Mouse (Mus musculus) MEL (cell line): ENCODE results near the gene Gm29609. TPM values are rescaled to one million over a fixed set of nuclear protein-coding genes. Genes with fewer than 3 reads are reported as not detected.

ENCODE experiments used
- DNase-seq: peaks from one replicate; pipeline ENCODE4 v3.0.0; 2011; ENCODE audit warnings: low read depth, low spot score
- H3K27ac ChIP-seq: 2 replicates; pipeline ENCODE4 v1.5.1; 2012; ENCODE audit warnings: low read depth, mild to moderate bottlenecking, control low read depth, low read length, moderate library complexity; ENCODE audit not compliant: control insufficient read depth
- H3K27me3 ChIP-seq, 2 experiments: fragments of 150-350 bp in 1 of 2; sonication (generic) in 1 of 2; 2 replicates each; pipeline ENCODE4 v1.6.1; 2012; ENCODE audit warnings: low read length in 2 of 2, mild to moderate bottlenecking in 2 of 2, improper control_type of control experiment in 1 of 2, moderate library complexity in 1 of 2; ENCODE audit not compliant: insufficient read depth in 2 of 2, control insufficient read depth in 1 of 2
- H3K36me3 ChIP-seq, 2 experiments: 2 replicates each; pipeline ENCODE4 v1.6.1; 2012 to 2014; ENCODE audit warnings: low read length in 2 of 2, improper control_type of control experiment in 1 of 2, inconsistent platforms in 1 of 2, mild to moderate bottlenecking in 1 of 2; ENCODE audit not compliant: insufficient read depth in 2 of 2, control insufficient read depth in 1 of 2
- H3K4me1 ChIP-seq, 2 experiments: fragments of 150-350 bp in 1 of 2; sonication (generic) in 1 of 2; 2 replicates each; pipeline ENCODE4 v1.6.1; 2012; ENCODE audit warnings: low read length in 2 of 2, improper control_type of control experiment in 1 of 2, mild to moderate bottlenecking in 1 of 2; ENCODE audit not compliant: insufficient read depth in 2 of 2, control insufficient read depth in 1 of 2
- H3K4me3 ChIP-seq, 2 experiments: fragments of 150-350 bp in 1 of 2; sonication (generic) in 1 of 2; 2 replicates each; pipeline ENCODE4 v1.5.1; 2012; ENCODE audit warnings: low read depth in 2 of 2, low read length in 2 of 2, mild to moderate bottlenecking in 2 of 2, moderate library complexity in 2 of 2, control low read depth in 1 of 2, improper control_type of control experiment in 1 of 2; ENCODE audit not compliant: control insufficient read depth in 1 of 2, insufficient read depth in 1 of 2
- H3K79me2 ChIP-seq: 2 replicates; pipeline ENCODE4 v1.6.1; 2012; ENCODE audit warnings: mild to moderate bottlenecking, low read length, moderate library complexity; ENCODE audit not compliant: control insufficient read depth, poor library complexity, insufficient read depth
- H3K9ac ChIP-seq: 2 replicates; pipeline ENCODE4 v1.6.1; 2012; ENCODE audit warnings: low read depth, mild to moderate bottlenecking, control low read depth, low read length, moderate library complexity; ENCODE audit not compliant: control insufficient read depth, poor library complexity, severe bottlenecking
- H3K9me3 ChIP-seq: fragments of 150-350 bp; sonication (generic); replicated peaks from 2 replicates; pipeline ENCODE4 v1.6.1; 2012; ENCODE audit warnings: mild to moderate bottlenecking, low read length, improper control_type of control experiment, moderate library complexity; ENCODE audit not compliant: insufficient read depth
- CHD1 ChIP-seq: IDR thresholded peaks from 2 replicates; pipeline ENCODE4 v1.6.1; 2012; ENCODE audit warnings: low read depth, mild to moderate bottlenecking, inconsistent platforms, low read length, improper control_type of control experiment
- CHD2 ChIP-seq: IDR thresholded peaks from 2 replicates; pipeline ENCODE4 v1.6.1; 2011; ENCODE audit warnings: low read length, improper control_type of control experiment
- CTCF ChIP-seq, 3 experiments: IDR thresholded peaks in 2 of 3; conservative IDR thresholded peaks in 1 of 3; 2 replicates each; pipeline ENCODE4 v1.5.1; 2011 to 2012; ENCODE audit warnings: low read length in 3 of 3, low read depth in 2 of 3, mild to moderate bottlenecking in 2 of 3, improper control_type of control experiment in 1 of 3, inconsistent platforms in 1 of 3, mixed read lengths in 1 of 3, moderate library complexity in 1 of 3; ENCODE audit not compliant: control insufficient read depth in 1 of 3, insufficient read depth in 1 of 3, poor library complexity in 1 of 3, severe bottlenecking in 1 of 3
- EP300 ChIP-seq, 2 experiments: IDR thresholded peaks; 2 replicates each; pipeline ENCODE4 v1.6.1; 2011; ENCODE audit warnings: improper control_type of control experiment in 2 of 2, low read length in 2 of 2, low read depth in 1 of 2, mild to moderate bottlenecking in 1 of 2
- ETS1 ChIP-seq: IDR thresholded peaks from 2 replicates; pipeline ENCODE4 v1.6.1; 2012; ENCODE audit warnings: low read depth, mild to moderate bottlenecking, inconsistent platforms, low read length, improper control_type of control experiment, moderate library complexity
- GABPA ChIP-seq: IDR thresholded peaks from 2 replicates; pipeline ENCODE4 v1.6.1; 2012; ENCODE audit warnings: low read depth, mild to moderate bottlenecking, inconsistent platforms, low read length, improper control_type of control experiment, moderate library complexity
- MAZ ChIP-seq: IDR thresholded peaks from 2 replicates; pipeline ENCODE4 v1.6.1; 2012; ENCODE audit warnings: low read depth, mild to moderate bottlenecking, inconsistent platforms, low read length, improper control_type of control experiment
- NRF1 ChIP-seq: IDR thresholded peaks from 2 replicates; pipeline ENCODE4 v1.6.1; 2014; ENCODE audit warnings: low read depth, mild to moderate bottlenecking, inconsistent platforms, low read length, improper control_type of control experiment, moderate library complexity; ENCODE audit not compliant: poor library complexity, insufficient read depth, severe bottlenecking
- POLR2AphosphoS2 ChIP-seq: IDR thresholded peaks from 2 replicates; pipeline ENCODE4 v1.6.1; 2011; ENCODE audit warnings: low read length, improper control_type of control experiment
- SIN3A ChIP-seq: IDR thresholded peaks from 2 replicates; pipeline ENCODE4 v1.6.1; 2012; ENCODE audit warnings: low read length, improper control_type of control experiment, inconsistent platforms
- TBP ChIP-seq: IDR thresholded peaks from 2 replicates; pipeline ENCODE4 v1.8.0; 2011; ENCODE audit warnings: low read depth, low read length, improper control_type of control experiment
- UBTF ChIP-seq: IDR thresholded peaks from 2 replicates; pipeline ENCODE4 v1.6.1; 2012; ENCODE audit warnings: low read depth, mild to moderate bottlenecking, inconsistent platforms, low read length, improper control_type of control experiment, moderate library complexity, borderline replicate concordance; ENCODE audit not compliant: insufficient read depth
- USF1 ChIP-seq: IDR thresholded peaks from 2 replicates; pipeline ENCODE4 v1.6.1; 2014; ENCODE audit warnings: low read depth, mild to moderate bottlenecking, inconsistent platforms, low read length, improper control_type of control experiment, moderate library complexity
- polyA plus RNA-seq, 2 experiments: library from polyadenylated mRNA; stranded (reverse) in 1 of 2; unstranded in 1 of 2; fragments of >175 nt in 1 of 2; fragments of >200 nt in 1 of 2; gene quantifications; 2 replicates each; pipeline versions ENCODE4 v1.2.1 to v1.2.4; 2012; ENCODE audit warnings: low replicate concordance in 2 of 2, low read depth in 1 of 2; ENCODE audit not compliant: insufficient read length in 2 of 2, insufficient read depth in 1 of 2, missing spikeins in 1 of 2
- total RNA-seq: library from RNA; depleted of rRNA; stranded (reverse); fragments of 300-350 nt; gene quantifications from 2 replicates; pipeline ENCODE4 v1.2.3, GENCODE M21; 2012

The Gm29609 gene
- total and polyA plus RNA-seq, 3 experiments: 5.0 to 6.4 TPM; not detected in 1

GRCm38 (mm10) chr5:31192045-31192938 is 12.6 kb upstream of the Gm29609 start:
- H3K9me3 ChIP-seq: no peaks in the 10 kb centered on the region
- peaks cover 0 to 9% of the 10 kb centered on the region in 2 experiments; a peak in 1 of 4 replicates for H3K4me1 ChIP-seq
- peaks cover 6 to 16% of the 10 kb centered on the region in 2 experiments for H3K36me3 ChIP-seq
- H3K79me2 ChIP-seq: peaks cover 24% of the 10 kb centered on the region
- H3K9ac ChIP-seq: peak overlapping the region; percentile 83
- TF ChIP-seq CHD1 (peak; percentile 90; the same call in 1 of the 2 replicates), MAZ (0 out of 2 replicates have a peak, but pooled peaks have one; percentile 18), CTCF (IDR thresholded peaks at IDR 0.05 in 2 of 3, conservative IDR thresholded peaks at IDR 0.05 in 1 of 3; ENCODE audit: control insufficient read depth in 1 of 3, insufficient read depth in 1 of 3, low read depth in 2 of 3, low read length in 3 of 3, poor library complexity in 1 of 3, severe bottlenecking in 1 of 3) (0 out of 6 replicates have a peak, but pooled peaks of 1 of the 3 experiments have one; percentile 19), USF1 (no peak)
- DNase-seq: no peak
- H3K27ac ChIP-seq: peak overlapping the region; percentile 57
- H3K27me3 ChIP-seq: no peaks in the 10 kb centered on the region
- peak overlapping the region; percentile 65 to 82 for H3K4me3 ChIP-seq

GRCm38 (mm10) chr5:31190201-31190600 is 10.5 kb upstream of the Gm29609 start:
- TF ChIP-seq UBTF (no peak), TBP (no peak), NRF1 (no peak), USF1 (no peak), CHD2 (no peak), GABPA (no peak), CHD1 (no peak), EP300 (IDR thresholded peaks at IDR 0.05; ENCODE audit: low read depth in 1 of 2, low read length in 2 of 2) (no peak), ETS1 (no peak), POLR2AphosphoS2 (no peak), SIN3A (no peak)
- no peak for DNase-seq
- peaks cover 24% of the 10 kb centered on the region for H3K79me2 ChIP-seq
- no peak overlapping the region for H3K27ac ChIP-seq
- no peak overlapping the region for H3K4me3 ChIP-seq
- no peaks in the 10 kb centered on the region for H3K9me3 ChIP-seq
- no peaks in the 10 kb centered on the region for H3K27me3 ChIP-seq
- no peak overlapping the region for H3K9ac ChIP-seq
- peaks cover 0 to 16% of the 10 kb centered on the region in 2 experiments; a peak in 3 of 4 replicates for H3K4me1 ChIP-seq
- H3K36me3 ChIP-seq: peaks cover 7 to 19% of the 10 kb centered on the region in 2 experiments
